Mouse (Mus musculus): ENCODE measurements around the gene Cym. TPM values are rescaled to one million over a fixed set of nuclear protein-coding genes. Genes with fewer than 3 reads are reported as not detected.

Gene Cym
- total RNA-seq (2021), result not detected

- intact Hi-C loops (cut with DNase I), result no loop called here
Measured at GRCm38 (mm10) chr3:107221608-107222007, at the start of gene Cym. TSS of gene Cym (minus strand) at chr3:107221732.

GRCm38 (mm10) chr3:107266814-107267345, 45.3 kb upstream of the Cym start:
- DNase-seq, result no peak
- intact Hi-C loops (cut with DNase I), result no loop called here

More at GRCm38 (mm10) chr3:107221608-107222007, at the start of gene Cym:
- DNase-seq, result no peak

GRCm38 (mm10) chr3:107261851-107262165, 40.3 kb upstream of the Cym start:
- no peak for DNase-seq
- intact Hi-C loops (cut with DNase I), result no loop called here

- no peak for DNase-seq
- intact Hi-C loops (cut with DNase I), result no loop called here
Measured at GRCm38 (mm10) chr3:107260956-107261850, 39.7 kb upstream of the Cym start.

GRCm38 (mm10) chr3:107257924-107258323, 36.4 kb upstream of the Cym start:
- intact Hi-C loops (cut with DNase I), result no loop called here
- DNase-seq, result no peak

GRCm38 (mm10) chr3:107256724-107257123, 35.2 kb upstream of the Cym start:
- intact Hi-C loops (cut with DNase I), result no loop called here
- DNase-seq, result no peak

- intact Hi-C loops (cut with DNase I), result no loop called here
- DNase-seq, result no peak
Measured at GRCm38 (mm10) chr3:107255992-107256391, 34.5 kb upstream of the Cym start.

- intact Hi-C loops (cut with DNase I), result no loop called here
- no peak for DNase-seq
Measured at GRCm38 (mm10) chr3:107253925-107254324, 32.4 kb upstream of the Cym start.

GRCm38 (mm10) chr3:107252035-107252434, 30.5 kb upstream of the Cym start:
- DNase-seq, result no peak
- intact Hi-C loops (cut with DNase I), result no loop called here

- intact Hi-C loops (cut with DNase I), result no loop called here
- no peak for DNase-seq
Measured at GRCm38 (mm10) chr3:107250320-107250719, 28.8 kb upstream of the Cym start.

- intact Hi-C loops (cut with DNase I), result no loop called here
- no peak for DNase-seq
Measured at GRCm38 (mm10) chr3:107249042-107249441, 27.5 kb upstream of the Cym start.

GRCm38 (mm10) chr3:107246876-107247275, 25.3 kb upstream of the Cym start:
- intact Hi-C loops (cut with DNase I), result no loop called here
- DNase-seq, result no peak

GRCm38 (mm10) chr3:107241389-107242094, 20.0 kb upstream of the Cym start:
- intact Hi-C loops (cut with DNase I), result no loop called here
- peak; percentile 7 for DNase-seq

- intact Hi-C loops (cut with DNase I), result loop anchor here (5.0 to 10.0 kb wide), 2 partner anchors 33 to 225 kb away; no protein-coding TSS in a partner anchor
- DNase-seq, result no peak
Measured at GRCm38 (mm10) chr3:107239607-107240006, 18.1 kb upstream of the Cym start, which contains the start of gene Prok1. TSS of gene Prok1 (minus strand) at chr3:107239707.

- intact Hi-C loops (cut with DNase I), result loop anchor here (5.0 to 10.0 kb wide), 2 partner anchors 34 to 226 kb away; no protein-coding TSS in a partner anchor
Measured at GRCm38 (mm10) chr3:107238471-107238980, 17.0 kb upstream of the Cym start.

GRCm38 (mm10) chr3:107238051-107238450, 16.5 kb upstream of the Cym start:
- DNase-seq, result no peak
- intact Hi-C loops (cut with DNase I), result loop anchor here (5.0 to 10.0 kb wide), 2 partner anchors 34 to 227 kb away; no protein-coding TSS in a partner anchor

More at GRCm38 (mm10) chr3:107238471-107238980, 17.0 kb upstream of the Cym start:
- DNase-seq, result no peak

GRCm38 (mm10) chr3:107233945-107234344, 12.4 kb upstream of the Cym start:
- intact Hi-C loops (cut with DNase I), result loop anchor here (10.0 kb wide), 1 partner anchor 231 kb away; no protein-coding TSS in a partner anchor
- DNase-seq, result no peak

GRCm38 (mm10) chr3:107233351-107233813, 11.8 kb upstream of the Cym start:
- peak; percentile 78 for DNase-seq
- intact Hi-C loops (cut with DNase I), result loop anchor here (10.0 kb wide), 1 partner anchor 231 kb away; no protein-coding TSS in a partner anchor

GRCm38 (mm10) chr3:107231202-107231601, 9.7 kb upstream of the Cym start:
- intact Hi-C loops (cut with DNase I), result loop anchor here (10.0 kb wide), 1 partner anchor 234 kb away; no protein-coding TSS in a partner anchor
- no peak for DNase-seq

- DNase-seq, result no peak
- intact Hi-C loops (cut with DNase I), result loop anchor here (10.0 kb wide), 1 partner anchor 234 kb away; no protein-coding TSS in a partner anchor
Measured at GRCm38 (mm10) chr3:107230527-107230926, 9.0 kb upstream of the Cym start, which contains the start of gene A630076J17Rik. TSS of gene A630076J17Rik (plus strand) at chr3:107230614.

Data from left cerebral cortex, postnatal 4 days (tissue).